Mouse (Mus musculus) myocyte (in vitro differentiated cells): ENCODE measurements around the gene Ushbp1. TPM values are rescaled to one million over a fixed set of nuclear protein-coding genes. Genes with fewer than 3 reads are reported as not detected.
A peak's percentile ranks its signal among the peaks of the same experiment; 100 is the strongest.

Experiments
- H3K27me3 ChIP-seq: one replicate; pipeline ENCODE4 v1.6.1; 2011; ENCODE audit not compliant: control insufficient read depth, insufficient read depth, insufficient read length
- H3K36me3 ChIP-seq: one replicate; pipeline ENCODE4 v1.6.1; 2011; ENCODE audit not compliant: control insufficient read depth, insufficient read depth
- H3K4me2 ChIP-seq: one replicate; pipeline ENCODE4 v1.6.1; 2011; ENCODE audit warnings: low read depth, control low read depth
- H3K4me3 ChIP-seq: one replicate; pipeline ENCODE4 v1.5.1; 2011; ENCODE audit warnings: mild to moderate bottlenecking, control low read depth, moderate library complexity
- H3K79me2 ChIP-seq: one replicate; pipeline ENCODE4 v1.6.1; 2011; ENCODE audit not compliant: control insufficient read depth, insufficient read depth
- H3ac ChIP-seq: one replicate; pipeline ENCODE4 v1.6.1; 2011; ENCODE audit not compliant: control insufficient read depth, insufficient read length
- CEBPB ChIP-seq: IDR thresholded peaks from 2 replicates; pipeline ENCODE4 v1.6.1; 2011; ENCODE audit warnings: mild to moderate bottlenecking, moderate library complexity; ENCODE audit not compliant: poor library complexity, insufficient read depth, severe bottlenecking
- E2F4 ChIP-seq: IDR thresholded peaks from one replicate; pipeline ENCODE4 v1.6.1; 2011; ENCODE audit warnings: mild to moderate bottlenecking, control low read depth, moderate library complexity; ENCODE audit not compliant: insufficient read depth
- MAX ChIP-seq: IDR thresholded peaks from one replicate; pipeline ENCODE4 v1.6.1; 2011; ENCODE audit warnings: low read depth, mild to moderate bottlenecking, control low read depth
- MYOD1 ChIP-seq, 3 experiments: IDR thresholded peaks; one replicate each; pipeline ENCODE4 v1.6.1; 2011; ENCODE audit warnings: control low read depth in 2 of 3, low read depth in 2 of 3, mild to moderate bottlenecking in 2 of 3, moderate library complexity in 1 of 3; ENCODE audit not compliant: insufficient read length in 2 of 3, control insufficient read depth in 1 of 3
- MYOG ChIP-seq, 3 experiments: IDR thresholded peaks; one replicate each; pipeline ENCODE4 v1.6.1; 2011; ENCODE audit warnings: control low read depth in 2 of 3, low read depth in 2 of 3, mild to moderate bottlenecking in 2 of 3; ENCODE audit not compliant: insufficient read length in 2 of 3, control insufficient read depth in 1 of 3, insufficient read depth in 1 of 3
- POLR2A ChIP-seq: IDR thresholded peaks from one replicate; pipeline ENCODE4 v1.6.1; 2011; ENCODE audit warnings: low read depth, mild to moderate bottlenecking, control low read depth, moderate library complexity; ENCODE audit not compliant: insufficient read length
- POLR2AphosphoS2 ChIP-seq: IDR thresholded peaks from one replicate; pipeline ENCODE4 v1.6.1; 2011; ENCODE audit warnings: low read depth, control low read depth; ENCODE audit not compliant: insufficient read length
- REST ChIP-seq: IDR thresholded peaks from one replicate; pipeline ENCODE4 v1.6.1; 2011; ENCODE audit warnings: mild to moderate bottlenecking, control low read depth, moderate library complexity; ENCODE audit not compliant: insufficient read depth, insufficient read length
- SRF ChIP-seq: IDR thresholded peaks from one replicate; pipeline ENCODE4 v1.6.1; 2011; ENCODE audit warnings: low read depth; ENCODE audit not compliant: control insufficient read depth, insufficient read length
- TCF12 ChIP-seq: IDR thresholded peaks from one replicate; pipeline ENCODE4 v1.6.1; 2011; ENCODE audit warnings: mild to moderate bottlenecking, control low read depth; ENCODE audit not compliant: poor library complexity, insufficient read depth, severe bottlenecking
- TCF3 ChIP-seq: IDR thresholded peaks from one replicate; pipeline ENCODE4 v1.6.1; 2011; ENCODE audit warnings: low read depth, control low read depth; ENCODE audit not compliant: insufficient read length
- USF1 ChIP-seq: IDR thresholded peaks from one replicate; pipeline ENCODE4 v1.6.1; 2011; ENCODE audit warnings: low read depth, mild to moderate bottlenecking, control low read depth, moderate library complexity
- polyA plus RNA-seq: library from polyadenylated mRNA; unstranded; fragments of >200 nt; fragmentation: generic; extraction: Trizol; gene quantifications from one replicate; pipeline ENCODE4 v1.2.1, GENCODE M21; 2012; ENCODE audit warnings: missing spikeins

The Ushbp1 gene
- polyA plus RNA-seq, 1 experiment = 0.02 TPM

- TF ChIP-seq MYOD1 (IDR thresholded peaks at IDR 0.05; ENCODE audit: control insufficient read depth in 1 of 3, insufficient read length in 2 of 3, low read depth in 2 of 3) = peak in 1 of 3 experiments; percentile 1
- TF ChIP-seq SRF = no peak
- TF ChIP-seq POLR2AphosphoS2 = peak; percentile 16
- peak; percentile 17 for TF ChIP-seq POLR2A
- no peaks in the 10 kb centered on the region for H3K27me3 ChIP-seq
- H3K79me2 ChIP-seq = peaks cover 19% of the 10 kb centered on the region
- peak overlapping the region; percentile 81 for H3K4me2 ChIP-seq
- H3K36me3 ChIP-seq = no peaks in the 10 kb centered on the region
- peak overlapping the region; percentile 69 for H3K4me3 ChIP-seq
- H3ac ChIP-seq = peak overlapping the region; percentile 50
Observed at GRCm38 (mm10) chr8:71380178-71381171, 15.1 kb downstream of the Ushbp1 start.

GRCm38 (mm10) chr8:71379512-71380075 is 16.0 kb downstream of the Ushbp1 start:
- H3K79me2 ChIP-seq = peaks cover 19% of the 10 kb centered on the region
- peak overlapping the region; percentile 69 for H3K4me3 ChIP-seq
- H3K4me2 ChIP-seq = peak overlapping the region; percentile 81
- no peaks in the 10 kb centered on the region for H3K27me3 ChIP-seq
- H3K36me3 ChIP-seq = peaks cover 6% of the 10 kb centered on the region
- H3ac ChIP-seq = peak overlapping the region; percentile 50
- no peak for TF ChIP-seq MYOG (IDR thresholded peaks at IDR 0.05; ENCODE audit: control insufficient read depth in 1 of 3, insufficient read depth in 1 of 3, insufficient read length in 2 of 3, low read depth in 2 of 3)
- TF ChIP-seq SRF = no peak
- TF ChIP-seq E2F4 = no peak
- no peak for TF ChIP-seq TCF3
- TF ChIP-seq TCF12 = no peak
- no peak for TF ChIP-seq MAX
- TF ChIP-seq REST = no peak
- no peak for TF ChIP-seq POLR2A
- TF ChIP-seq MYOD1 (IDR thresholded peaks at IDR 0.05; ENCODE audit: control insufficient read depth in 1 of 3, insufficient read length in 2 of 3, low read depth in 2 of 3) = no peak
- no peak for TF ChIP-seq POLR2AphosphoS2
- no peak for TF ChIP-seq USF1
- TF ChIP-seq CEBPB = no peak

DNA sequence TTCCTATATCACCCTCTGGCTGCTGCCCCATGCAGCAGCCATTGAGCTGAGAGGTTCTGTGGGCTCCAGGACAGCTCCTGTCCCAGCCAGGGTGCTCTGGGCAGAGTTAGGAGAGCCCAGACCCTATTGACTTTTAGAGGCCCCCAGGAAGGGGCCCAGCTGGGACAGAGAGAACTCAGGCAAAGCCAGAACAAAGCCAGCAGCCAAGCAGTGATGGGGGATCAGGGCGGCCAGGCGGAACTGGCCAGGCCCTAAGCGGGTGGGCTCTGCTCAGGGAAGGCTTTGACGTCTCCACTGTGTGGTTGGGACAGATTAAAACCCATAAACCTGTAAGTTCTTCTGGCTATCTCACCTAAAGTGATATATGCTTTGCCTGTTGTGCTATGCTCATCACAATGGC is 16.6 kb downstream of the Ushbp1 start:
- no peak overlapping the region for H3ac ChIP-seq
- H3K27me3 ChIP-seq = no peaks in the 10 kb centered on the region
- H3K79me2 ChIP-seq = peaks cover 19% of the 10 kb centered on the region
- H3K4me2 ChIP-seq = peak overlapping the region; percentile 81
- peak overlapping the region; percentile 69 for H3K4me3 ChIP-seq
- TF ChIP-seq SRF = no peak
- TF ChIP-seq MYOG (IDR thresholded peaks at IDR 0.05; ENCODE audit: control insufficient read depth in 1 of 3, insufficient read depth in 1 of 3, insufficient read length in 2 of 3, low read depth in 2 of 3) = no peak
- no peak for TF ChIP-seq REST
- TF ChIP-seq USF1 = no peak
- TF ChIP-seq E2F4 = no peak
- no peak for TF ChIP-seq POLR2AphosphoS2
- no peak for TF ChIP-seq POLR2A
- TF ChIP-seq MYOD1 (IDR thresholded peaks at IDR 0.05; ENCODE audit: control insufficient read depth in 1 of 3, insufficient read length in 2 of 3, low read depth in 2 of 3) = no peak
- TF ChIP-seq MAX = no peak
- no peak for TF ChIP-seq TCF3
- no peak for TF ChIP-seq TCF12
- no peak for TF ChIP-seq CEBPB
- H3K36me3 ChIP-seq = peaks cover 6% of the 10 kb centered on the region

DNA sequence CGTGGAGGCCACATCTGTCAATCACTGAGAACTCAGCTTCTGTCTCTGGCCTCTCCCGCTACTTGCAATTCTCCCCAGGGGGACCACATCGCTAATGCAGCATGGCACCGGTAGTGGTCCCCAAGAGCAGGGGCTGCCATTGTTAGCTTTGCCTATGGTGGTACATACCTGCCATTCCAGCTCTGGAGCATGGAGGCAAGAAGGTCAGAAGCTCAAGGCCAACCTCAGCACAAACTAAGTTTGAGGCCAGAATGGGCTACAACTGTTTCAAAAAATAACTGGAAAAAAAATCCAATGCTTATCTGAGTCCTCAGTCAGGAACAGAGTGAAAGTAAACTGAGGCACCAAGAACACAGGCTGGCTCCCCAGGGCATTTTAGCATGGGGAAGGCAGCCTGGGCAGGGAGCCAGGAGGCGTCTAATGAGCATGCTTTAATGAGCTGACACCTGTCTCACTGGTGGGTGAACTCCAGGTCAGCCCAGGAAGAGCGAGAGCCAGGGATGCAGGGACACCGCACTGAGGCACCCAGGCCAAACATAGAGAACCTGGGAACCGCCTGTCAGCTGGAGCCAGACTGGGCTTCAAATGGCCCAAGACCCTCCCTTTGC is 19.1 kb downstream of the Ushbp1 start:
- TF ChIP-seq TCF12 (no peak), REST (no peak), USF1 (no peak), MYOG (IDR thresholded peaks at IDR 0.05; ENCODE audit: control insufficient read depth in 1 of 3, insufficient read depth in 1 of 3, insufficient read length in 2 of 3, low read depth in 2 of 3) (no peak), POLR2AphosphoS2 (no peak), CEBPB (no peak), TCF3 (no peak), E2F4 (no peak), POLR2A (no peak)

More for the DNA sequence above, 19.1 kb downstream of the Ushbp1 start:
- no peak overlapping the region for H3K4me3 ChIP-seq
- H3K4me2 ChIP-seq = no peak overlapping the region
- no peak overlapping the region for H3ac ChIP-seq
- peaks cover 19% of the 10 kb centered on the region for H3K79me2 ChIP-seq
- peaks cover 13% of the 10 kb centered on the region for H3K36me3 ChIP-seq
- H3K27me3 ChIP-seq = no peaks in the 10 kb centered on the region
